ENCODE assay signal across 9 mouse cellular contexts in genomic region chr7:50241634-50242273, GRCm38 (mm10).
DNase-seq lines count a peak whose midpoint lies in the region; ATAC-seq and TF ChIP-seq lines count a peak whose summit lies in the region.
"Had no signal": no experiment of that assay in that cellular context is flagged by ENCODE, and none has a peak within 500 bp of the region (broad histone marks: within the 10 kb centered on the region; RNA-seq: fewer than 3 reads in every experiment).

No protein-coding gene starts in this region.

- no peak for TF ChIP-seq POLR2A in limb, embryonic 14.5 days (IDR thresholded peaks at IDR 0.05; ENCODE audit: borderline replicate concordance, extremely low read depth, insufficient read depth, insufficient read length)

- no peaks in the 10 kb centered on the region for H3K27me3 ChIP-seq in limb, embryonic 14.5 days (ENCODE audit: control insufficient read depth, insufficient read depth, low read length)
- no peaks in the 10 kb centered on the region for H3K27me3 ChIP-seq in limb, embryonic 10.5 days (ENCODE audit: low read depth, poor library complexity, severe bottlenecking)
- H3K27me3 ChIP-seq in kidney, embryonic 15.5 days, result no peaks in the 10 kb centered on the region

- DNase-seq in limb, embryonic 14.5 days (ENCODE audit: low spot score), result peak; percentile 12
- DNase-seq in limb, embryonic 10.5 days (ENCODE audit: low spot score), result no peak
- peak; percentile 96 to 98 for DNase-seq in cerebellum, postnatal 14 days
- peak; percentile 67 to 74 for DNase-seq in layer of hippocampus, postnatal 10 days (ENCODE audit: low spot score in 2 of 2)
- DNase-seq in right cerebral cortex, adult 18-20 months, result peak; percentile 94
- DNase-seq in kidney, postnatal 4 days, result no peak
- no peak for DNase-seq in embryo, embryonic 10 days (ENCODE audit: low spot score)
- DNase-seq: kidney, adult 2 months had no signal

- no peaks in the 10 kb centered on the region for H3K36me3 ChIP-seq in limb, embryonic 14.5 days (ENCODE audit: control insufficient read depth, insufficient read depth, low read length)
- no peaks in the 10 kb centered on the region for H3K36me3 ChIP-seq in limb, embryonic 10.5 days
- no peaks in the 10 kb centered on the region for H3K36me3 ChIP-seq in kidney, embryonic 15.5 days

- no peak overlapping the region for H3K27ac ChIP-seq in limb, embryonic 14.5 days (replicated peaks; ENCODE audit: low read depth, low read length)
- H3K27ac ChIP-seq in limb, embryonic 10.5 days, result no peak overlapping the region
- H3K27ac ChIP-seq in kidney, embryonic 15.5 days, result no peak overlapping the region

- no peak for ATAC-seq in limb, embryonic 14.5 days (ENCODE audit: low FRiP score, low read depth)
- no peak for ATAC-seq in kidney, embryonic 15.5 days (replicated peaks; ENCODE audit: low FRiP score)

- no peaks in the 10 kb centered on the region for H3K9me3 ChIP-seq in limb, embryonic 14.5 days (ENCODE audit: control insufficient read depth, low read length)
- H3K9me3 ChIP-seq in limb, embryonic 10.5 days (replicated peaks), result no peaks in the 10 kb centered on the region
- H3K9me3 ChIP-seq in kidney, embryonic 15.5 days (replicated peaks), result no peaks in the 10 kb centered on the region

- H3K4me1 ChIP-seq in limb, embryonic 14.5 days (ENCODE audit: control insufficient read depth, insufficient read depth, low read length), result no peaks in the 10 kb centered on the region
- no peaks in the 10 kb centered on the region for H3K4me1 ChIP-seq in limb, embryonic 10.5 days
- no peaks in the 10 kb centered on the region for H3K4me1 ChIP-seq in kidney, embryonic 15.5 days

- no peak overlapping the region for H3K9ac ChIP-seq in limb, embryonic 14.5 days (ENCODE audit: low read depth, low read length, severe bottlenecking)
- H3K9ac ChIP-seq in kidney, embryonic 15.5 days, result no peak overlapping the region

- 70% methylated on average over 5 of the region's 5 CpGs for WGBS in limb, embryonic 14.5 days
- WGBS in limb, embryonic 10.5 days, result 82% methylated on average over 5 of the region's 5 CpGs
- 78% methylated on average over 5 of the region's 5 CpGs for WGBS in kidney, embryonic 15.5 days

- H3K4me3 ChIP-seq in limb, embryonic 14.5 days (replicated peaks; ENCODE audit: low read length), result no peak overlapping the region
- no peak overlapping the region for H3K4me3 ChIP-seq in limb, embryonic 10.5 days
- no peak overlapping the region for H3K4me3 ChIP-seq in kidney, embryonic 15.5 days (replicated peaks)

- no peak overlapping the region for H3K4me2 ChIP-seq in limb, embryonic 14.5 days (replicated peaks; ENCODE audit: low read depth, low read length, severe bottlenecking)
- H3K4me2 ChIP-seq in kidney, embryonic 15.5 days, result no peak overlapping the region

Comparison
In these comparisons a context has a peak if more than half of its experiments do, and no peak if none do; other contexts are left out.
1. DNase-seq: peak in limb, embryonic 14.5 days (single experiment), cerebellum, postnatal 14 days (2 of 2), layer of hippocampus, postnatal 10 days (2 of 2) and right cerebral cortex, adult 18-20 months (single experiment); none in limb, embryonic 10.5 days (single experiment), kidney, postnatal 4 days (0 of 2) and embryo, embryonic 10 days (single experiment).